Mouse (Mus musculus) layer of hippocampus, postnatal 10 days (tissue): ENCODE data around the gene Spcs2. TPM values are rescaled to one million over a fixed set of nuclear protein-coding genes. Genes with fewer than 3 reads are reported as not detected.

Source experiments
- DNase-seq, 2 experiments: peaks; one replicate each; pipeline ENCODE4 v3.0.0; 2021; ENCODE audit warnings: low spot score in 2 of 2
- total RNA-seq, 2 experiments: library from RNA; stranded (reverse); gene quantifications; 2 replicates each; pipeline ENCODE4 v1.2.3; 2021

The Spcs2 gene
- total RNA-seq, 2 experiments from 2014 or later = 90.0 to 96.3 TPM

DNA sequence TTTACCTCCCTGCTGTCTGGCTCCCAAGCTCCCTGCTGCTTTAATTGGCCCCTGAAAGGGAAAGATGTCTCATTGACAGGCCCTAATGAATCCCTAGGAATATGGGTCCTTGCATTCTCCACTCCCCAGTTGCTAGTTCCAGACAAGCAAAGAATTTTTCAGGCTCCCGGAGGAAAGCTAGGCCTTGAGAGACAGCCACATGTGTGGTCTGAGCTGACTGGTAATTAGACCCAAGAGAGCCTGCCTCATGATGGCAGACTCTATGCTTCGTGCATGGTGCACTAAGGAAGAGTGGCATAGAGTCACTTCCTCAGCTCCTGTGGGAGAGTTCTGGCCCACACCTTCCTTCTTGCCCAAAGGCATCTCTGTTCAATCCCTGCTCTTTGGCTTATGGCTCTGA, 75.3 kb downstream of the Spcs2 start:
- no peak for DNase-seq

Other genes with a start within 250 kb of the Spcs2 start
- 1 to 10 TPM; 2.9 to 3.3 TPM for gene Tpbgl, start 236.4 kb downstream of the Spcs2 start, total RNA-seq
- gene Slco2b1, start 152.1 kb downstream of the Spcs2 start, total RNA-seq = 10 to 100 TPM; 14.8 to 15.4 TPM
- not detected for gene Olfr520, start 133.2 kb downstream of the Spcs2 start, total RNA-seq
- gene Olfr521, start 100.0 kb downstream of the Spcs2 start, total RNA-seq = not detected
- gene Neu3, start 35.0 kb downstream of the Spcs2 start, total RNA-seq = 1 to 10 TPM; 2.4 to 3.7 TPM
- gene Xrra1, start 4.3 kb downstream of the Spcs2 start, total RNA-seq = 1 to 10 TPM; 1.2 TPM
- gene Rnf169, start 117.0 kb upstream of the Spcs2 start, total RNA-seq = 10 to 100 TPM; 19.6 to 25.6 TPM
- gene Chrdl2, start 142.7 kb upstream of the Spcs2 start, total RNA-seq = under 1 TPM; 0.21 to 0.22 TPM